Mouse (Mus musculus): Measurements from ENCODE around the gene Rnf180. TPM values are rescaled to one million over a fixed set of nuclear protein-coding genes. Genes with fewer than 3 reads are reported as not detected.

The Rnf180 gene
- total RNA-seq (2023): 1 to 10 TPM; 3.0 to 5.5 TPM

GRCm38 (mm10) chr13:105294715-105295114 is at the start of gene Rnf180:
Gene Rnf180, minus strand, starts transcription at chr13:105294815.

GRCm38 (mm10) chr13:105081862-105082261 is 212.8 kb downstream of the Rnf180 start, which contains the start of gene 4933425L06Rik:
Gene 4933425L06Rik, plus strand, starts transcription at chr13:105082122.

Other genes starting within 250 kb of the Rnf180 start
- gene Rgs7bp, start 239.9 kb downstream of the Rnf180 start, total RNA-seq (2023): under 1 TPM; 0.05 to 0.12 TPM
- gene 4933425L06Rik, start 212.7 kb downstream of the Rnf180 start, total RNA-seq (2023): not detected
- gene Htr1a, start 148.8 kb upstream of the Rnf180 start, total RNA-seq (2023): not detected